Mouse (Mus musculus) WW6 (cell line): ENCODE data around the gene 1700021F07Rik.

Source experiments
- DNase-seq: peaks from one replicate; pipeline ENCODE4 v3.0.0-alpha.2; 2013; ENCODE audit warnings: low read depth, low spot score

The 1700021F07Rik gene

DNA sequence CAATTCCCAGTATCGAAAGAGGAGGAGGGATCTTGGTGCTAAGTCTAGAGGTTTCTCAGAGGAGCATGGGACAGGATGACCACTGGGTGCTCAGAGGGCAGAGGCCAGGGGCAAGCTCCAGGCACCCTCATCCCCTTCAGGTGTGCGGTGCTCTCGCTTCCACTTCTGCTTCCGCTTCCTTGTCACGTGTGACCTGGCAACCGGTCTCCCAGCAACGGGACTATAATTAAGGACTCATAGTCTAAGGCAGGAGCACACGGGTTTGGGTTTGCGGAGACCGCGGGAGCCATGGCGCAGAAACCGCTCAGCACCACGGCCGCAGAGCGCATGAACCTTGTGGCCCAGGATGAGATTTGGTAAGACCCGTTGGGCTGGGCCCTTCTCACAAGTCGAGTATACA lies at the start of gene 1700021F07Rik:
Gene 1700021F07Rik, plus strand, starts transcription at position 211 of the 400 bp plus-strand sequence.
- DNase-seq, result no peak

DNA sequence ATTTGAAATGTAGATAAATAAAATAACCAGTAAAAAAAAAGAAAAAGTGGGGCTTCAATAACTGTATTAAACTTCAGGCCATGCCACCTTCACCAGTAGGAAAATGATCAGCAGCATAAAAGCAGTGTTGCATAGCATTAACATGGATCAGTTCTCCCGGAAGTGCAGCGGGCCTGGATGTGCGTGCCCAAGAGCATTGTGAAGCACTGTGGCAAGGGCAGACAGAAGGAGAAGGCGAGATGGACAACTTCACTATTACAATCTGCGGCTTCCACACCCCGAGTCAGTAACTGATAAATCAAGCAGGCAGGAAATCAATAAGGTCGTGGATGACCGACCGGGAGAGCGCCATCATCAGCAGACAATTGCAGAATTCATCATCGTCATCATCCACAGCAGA lies 49.2 kb upstream of the 1700021F07Rik start:
- DNase-seq, result no peak

DNA sequence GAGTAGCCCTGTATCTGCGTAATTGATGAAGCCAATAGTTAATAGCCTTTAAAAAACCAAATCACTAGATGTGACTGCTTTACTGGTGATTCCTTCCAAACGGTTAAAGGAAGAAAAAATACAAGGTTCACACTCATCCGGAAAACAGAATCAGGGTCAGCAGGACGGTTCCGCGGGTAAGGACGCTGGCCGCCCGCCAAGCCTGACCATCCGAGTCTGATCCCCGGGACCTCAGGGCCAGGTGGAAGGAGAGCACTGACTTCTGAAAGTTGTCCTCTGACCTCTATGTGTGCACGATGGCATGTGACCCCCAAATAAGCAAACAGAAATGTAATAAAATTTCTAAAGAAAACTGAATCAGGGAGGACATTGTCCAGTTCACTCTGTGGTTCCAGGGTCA lies 43.3 kb upstream of the 1700021F07Rik start:
- DNase-seq, result no peak

DNA sequence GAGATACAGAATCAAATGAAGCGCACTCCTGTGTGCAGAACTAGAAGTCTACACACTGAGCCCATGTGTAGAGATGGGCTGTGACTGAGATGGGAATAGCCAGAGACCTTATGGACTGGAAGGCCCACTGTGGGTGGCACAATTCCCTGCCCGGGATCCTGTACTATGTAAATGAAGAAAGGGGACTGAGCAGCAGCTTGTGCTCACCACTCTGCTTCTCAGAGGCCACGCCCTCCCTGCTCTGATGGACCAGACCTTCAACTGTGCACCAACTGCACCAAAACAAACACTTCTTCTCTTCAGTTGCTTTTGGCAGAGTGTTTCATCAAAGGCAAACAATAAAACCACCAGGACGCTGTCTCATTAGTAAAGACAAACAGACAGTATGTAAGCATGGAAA lies 37.9 kb upstream of the 1700021F07Rik start:
- DNase-seq, result no peak

DNA sequence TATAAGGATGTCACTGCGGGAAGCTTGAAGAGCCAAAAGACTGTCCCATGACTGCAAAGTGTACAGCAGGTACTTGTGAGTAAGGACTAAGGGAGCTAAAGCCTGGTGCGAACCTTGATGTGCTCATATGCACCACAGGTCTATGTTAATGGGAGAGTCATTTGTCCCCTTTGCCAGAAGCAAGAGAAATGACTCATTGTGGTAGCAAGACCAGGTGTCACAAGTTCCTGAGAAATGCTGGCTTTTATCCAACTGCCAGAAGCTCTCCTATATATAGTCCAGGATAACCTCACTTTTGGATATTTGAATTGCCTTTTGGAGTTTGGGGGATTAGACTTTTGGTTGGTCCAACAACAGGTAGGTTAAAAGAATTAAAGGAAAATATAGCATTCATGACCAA lies 22.8 kb upstream of the 1700021F07Rik start:
- no peak for DNase-seq

DNA sequence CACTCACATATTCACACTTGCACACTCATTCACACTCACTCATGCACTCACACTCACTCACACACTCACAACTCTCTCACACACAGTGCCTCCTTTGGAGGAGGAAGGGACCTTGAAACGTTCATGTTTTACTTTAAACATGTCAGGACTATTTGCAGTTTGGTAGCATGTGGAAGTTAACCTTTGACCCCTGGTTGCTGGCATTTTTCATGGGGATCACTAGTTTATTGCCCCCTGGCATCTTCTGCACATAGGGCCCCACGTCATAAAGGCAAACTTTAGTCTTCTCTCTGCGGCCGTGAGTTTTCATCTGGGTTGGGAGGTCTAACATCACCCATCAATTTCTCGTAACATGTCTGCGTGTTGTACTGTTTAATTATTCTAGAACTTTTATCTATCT lies 8.4 kb upstream of the 1700021F07Rik start:
- no peak for DNase-seq

DNA sequence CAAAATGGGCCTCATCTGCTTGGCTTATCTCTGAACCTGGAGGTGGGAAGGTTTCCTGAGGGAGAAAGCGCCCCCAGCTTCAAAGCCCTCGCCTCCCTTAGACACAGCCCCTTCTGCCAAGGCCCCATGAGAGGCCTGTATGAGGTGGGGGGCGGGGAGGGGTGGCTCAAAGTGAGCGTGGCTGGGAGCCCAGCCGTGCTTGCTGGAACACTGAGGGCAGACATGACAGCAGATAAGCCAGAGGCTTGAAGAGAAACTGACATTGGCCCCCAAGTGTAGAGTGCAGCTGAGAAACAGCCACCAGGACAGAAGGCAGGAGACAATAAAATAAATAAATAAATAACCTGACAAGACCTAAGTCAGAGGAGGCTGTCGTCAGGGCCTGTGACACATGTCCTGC lies 7.2 kb upstream of the 1700021F07Rik start:
- no peak for DNase-seq

DNA sequence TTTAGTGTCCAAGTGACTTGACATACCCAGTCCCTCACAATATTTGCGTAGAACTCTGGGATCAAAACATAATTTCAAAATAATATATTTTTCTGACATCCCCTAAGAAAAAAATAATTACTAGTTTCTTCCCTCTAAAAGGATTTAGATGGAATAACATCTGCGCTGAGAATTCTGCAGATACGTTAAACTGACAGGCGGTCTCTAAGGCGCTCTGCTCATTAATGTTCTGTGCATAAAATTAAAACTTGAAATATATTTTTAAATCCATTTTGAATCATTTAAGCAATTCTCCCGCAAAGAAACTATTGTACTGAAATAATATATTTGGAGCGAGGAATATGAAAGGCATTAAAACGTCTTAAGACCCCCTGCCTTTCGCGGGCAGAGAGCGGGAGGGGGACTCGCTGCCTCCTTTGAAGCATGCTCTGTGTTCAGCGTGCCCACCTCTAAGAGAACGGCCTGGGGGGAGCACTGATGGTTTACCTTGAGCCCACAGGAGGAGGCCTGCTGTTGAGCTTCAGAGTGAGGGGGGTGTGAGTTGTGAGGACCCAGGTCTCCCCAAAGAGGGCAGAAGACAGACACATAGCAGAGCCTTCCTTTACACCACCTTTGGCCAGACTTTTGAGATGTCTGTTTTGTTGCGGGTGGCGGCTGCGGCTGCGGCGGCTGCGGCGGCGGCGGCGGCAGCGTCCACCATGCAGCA lies 6.1 kb upstream of the 1700021F07Rik start:
- no peak for DNase-seq

DNA sequence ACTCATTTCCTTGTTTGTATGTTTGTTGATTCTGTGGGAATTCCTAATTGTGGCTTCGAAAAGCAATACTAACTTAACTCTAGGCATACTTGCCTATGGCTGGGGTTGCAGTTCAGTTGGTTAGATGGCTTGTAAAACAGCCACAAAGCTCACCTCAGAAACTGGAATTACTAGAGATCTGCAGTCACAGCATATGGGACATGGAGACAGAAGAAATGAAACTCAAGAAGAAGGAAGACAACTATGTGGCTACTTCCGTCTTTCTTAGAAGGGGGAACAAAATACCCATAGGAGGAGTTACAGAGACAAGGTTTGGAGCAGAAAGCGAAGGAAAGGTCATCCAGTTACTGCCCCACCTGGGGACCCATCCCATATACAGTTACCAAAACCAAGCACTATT lies 6.1 kb downstream of the 1700021F07Rik start:
- no peak for DNase-seq

DNA sequence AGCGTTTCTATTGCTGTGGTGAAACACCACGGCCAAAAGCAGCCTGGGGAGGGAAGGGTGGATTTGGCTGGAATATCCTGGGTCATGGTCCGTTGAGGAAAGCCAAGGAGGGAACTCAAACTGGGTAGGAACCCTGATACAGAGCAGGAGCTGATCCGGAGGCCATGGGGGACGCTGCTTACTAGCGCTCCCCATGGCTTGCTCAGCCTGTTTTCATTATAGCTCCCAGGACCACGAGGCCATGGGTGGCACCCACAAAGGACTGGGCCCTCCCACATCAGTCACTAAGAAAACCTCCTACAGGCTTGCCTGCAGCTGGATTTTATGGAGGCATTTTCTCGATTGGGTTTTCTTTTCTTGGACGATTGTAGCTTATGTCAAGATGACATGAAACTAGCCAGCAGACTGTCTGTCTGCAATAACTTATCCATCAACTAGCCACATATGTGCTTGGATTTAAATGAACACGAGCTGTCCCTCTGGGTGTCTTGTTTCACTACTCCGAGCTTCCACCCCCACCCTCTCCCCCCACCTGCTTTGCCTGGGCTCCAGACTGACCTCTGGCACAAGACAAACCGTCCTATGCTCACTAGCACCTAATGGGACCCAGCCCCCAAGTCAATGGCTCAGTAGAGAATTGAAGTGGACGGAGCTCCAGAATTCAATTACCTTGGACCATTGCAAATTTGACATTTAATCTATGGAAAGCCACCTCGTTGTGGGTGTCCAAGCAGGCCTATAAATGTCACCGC lies 10.5 kb downstream of the 1700021F07Rik start:
- DNase-seq, result no peak

DNA sequence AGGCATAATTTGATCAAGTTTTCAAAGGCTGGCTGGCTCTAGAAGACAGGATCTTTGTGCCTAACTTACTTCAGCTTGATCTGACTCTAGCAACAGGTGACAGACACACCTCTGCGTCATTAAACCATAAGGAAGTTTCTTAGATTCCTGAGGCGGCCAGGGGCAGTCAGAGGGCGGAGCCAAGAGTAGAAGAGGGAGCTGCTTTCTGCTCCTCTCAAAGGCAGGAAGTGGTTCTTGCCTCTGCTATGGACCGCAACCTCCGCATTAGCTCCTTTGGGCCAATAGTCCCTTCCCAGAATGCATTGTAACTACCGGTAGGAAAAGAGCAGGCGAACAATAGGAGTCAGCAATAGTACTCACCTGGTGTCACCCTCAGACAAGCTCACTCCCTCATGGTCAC lies 12.2 kb downstream of the 1700021F07Rik start:
- DNase-seq, result no peak

DNA sequence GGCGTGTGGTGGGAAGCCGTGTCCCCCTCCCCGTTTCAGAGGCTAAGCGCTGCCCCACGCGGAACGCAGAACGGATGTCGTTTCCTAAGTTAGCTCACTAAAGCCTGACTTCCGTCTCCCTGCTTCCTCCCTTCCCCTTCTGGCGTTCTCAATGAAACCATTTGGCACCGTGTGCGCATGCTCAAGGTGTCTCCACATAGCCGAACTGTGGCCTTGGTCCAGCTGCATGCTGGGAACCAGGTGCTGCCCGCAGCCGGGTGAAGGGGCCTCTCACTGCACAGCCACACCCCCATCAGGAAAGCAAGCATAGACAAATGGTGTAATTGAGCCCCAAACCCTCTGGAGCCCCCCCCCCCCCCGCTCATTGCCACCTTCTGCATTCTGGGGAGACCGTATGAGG lies 13.0 kb downstream of the 1700021F07Rik start:
- no peak for DNase-seq

DNA sequence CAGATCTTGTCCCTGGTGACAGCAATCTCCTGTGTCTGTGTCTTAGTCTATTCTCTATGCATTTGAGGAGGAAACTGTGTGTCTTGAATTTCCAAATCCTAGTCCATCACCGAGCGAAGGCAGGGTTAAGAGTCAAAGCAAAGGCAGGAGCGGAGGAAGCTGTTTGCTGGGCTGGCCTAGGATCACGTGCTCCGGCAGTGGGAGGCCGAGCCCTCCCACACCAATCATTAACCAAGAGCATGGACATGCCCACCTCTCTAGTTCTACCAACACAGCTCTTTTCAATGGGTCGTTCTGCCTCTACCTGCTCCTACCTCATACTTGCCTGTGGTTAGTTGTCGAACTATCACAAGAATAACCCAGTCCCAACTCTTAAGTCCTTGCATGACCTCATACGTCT lies 13.5 kb downstream of the 1700021F07Rik start:
- no peak for DNase-seq

DNA sequence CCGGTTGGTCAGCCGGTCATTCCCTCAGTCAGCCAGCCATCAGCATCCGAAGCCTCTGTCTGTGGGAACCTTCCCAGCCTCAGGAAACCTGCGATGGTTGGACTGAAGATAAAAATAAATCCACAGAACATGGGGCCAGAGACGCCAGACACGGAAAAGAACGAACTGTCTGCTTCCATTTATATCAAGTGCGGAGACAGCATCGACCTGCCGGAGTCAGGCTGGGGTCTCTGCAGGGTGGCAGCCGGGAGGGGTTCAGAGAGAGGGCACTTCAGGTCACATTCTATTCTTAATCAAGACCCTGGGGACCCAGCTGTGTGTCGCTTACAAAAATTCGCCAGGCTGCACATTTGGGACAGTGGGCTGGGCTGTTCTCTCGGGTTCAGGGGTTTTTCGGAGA lies 17.4 kb downstream of the 1700021F07Rik start:
- DNase-seq, result no peak

DNA sequence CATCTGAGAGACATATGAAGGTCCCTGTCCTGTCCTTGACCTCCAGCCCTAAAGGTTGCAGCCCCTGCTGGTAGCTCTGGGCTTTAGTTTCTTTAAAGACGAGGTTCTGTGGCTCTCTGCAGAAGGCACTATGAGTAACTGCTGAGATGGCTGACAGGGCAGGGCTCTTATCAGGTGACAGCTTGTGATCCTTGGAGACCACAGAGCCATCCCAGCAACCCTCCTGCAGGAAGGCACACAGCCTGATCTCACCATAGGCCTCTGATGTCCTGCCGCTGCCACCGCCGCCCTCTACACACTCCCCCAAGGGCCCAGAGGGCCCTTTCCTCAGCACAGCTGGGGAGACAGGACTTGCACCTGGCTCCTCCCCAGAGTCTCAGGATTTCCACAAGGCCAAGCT lies 19.4 kb downstream of the 1700021F07Rik start:
- DNase-seq, result no peak

DNA sequence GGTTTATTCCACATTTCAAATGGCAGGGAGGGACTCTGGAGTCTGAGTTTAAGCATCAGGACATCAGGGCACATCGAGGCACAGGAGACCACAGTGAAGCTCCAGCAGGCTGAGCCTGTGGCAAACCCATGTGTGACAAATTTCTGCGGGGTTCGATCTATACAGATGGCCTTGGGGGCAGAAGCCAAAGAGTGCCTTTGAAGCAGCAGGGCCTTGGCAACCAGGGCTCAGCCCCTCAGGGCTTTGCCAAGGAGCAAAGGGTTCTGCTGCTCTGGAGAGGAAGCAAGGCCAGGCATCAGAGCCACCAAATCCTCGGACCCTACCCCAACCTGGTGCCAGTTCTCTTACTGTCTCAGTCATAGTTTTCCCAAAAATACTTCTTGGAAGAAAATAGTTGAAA lies 20.3 kb downstream of the 1700021F07Rik start:
- DNase-seq, result no peak

DNA sequence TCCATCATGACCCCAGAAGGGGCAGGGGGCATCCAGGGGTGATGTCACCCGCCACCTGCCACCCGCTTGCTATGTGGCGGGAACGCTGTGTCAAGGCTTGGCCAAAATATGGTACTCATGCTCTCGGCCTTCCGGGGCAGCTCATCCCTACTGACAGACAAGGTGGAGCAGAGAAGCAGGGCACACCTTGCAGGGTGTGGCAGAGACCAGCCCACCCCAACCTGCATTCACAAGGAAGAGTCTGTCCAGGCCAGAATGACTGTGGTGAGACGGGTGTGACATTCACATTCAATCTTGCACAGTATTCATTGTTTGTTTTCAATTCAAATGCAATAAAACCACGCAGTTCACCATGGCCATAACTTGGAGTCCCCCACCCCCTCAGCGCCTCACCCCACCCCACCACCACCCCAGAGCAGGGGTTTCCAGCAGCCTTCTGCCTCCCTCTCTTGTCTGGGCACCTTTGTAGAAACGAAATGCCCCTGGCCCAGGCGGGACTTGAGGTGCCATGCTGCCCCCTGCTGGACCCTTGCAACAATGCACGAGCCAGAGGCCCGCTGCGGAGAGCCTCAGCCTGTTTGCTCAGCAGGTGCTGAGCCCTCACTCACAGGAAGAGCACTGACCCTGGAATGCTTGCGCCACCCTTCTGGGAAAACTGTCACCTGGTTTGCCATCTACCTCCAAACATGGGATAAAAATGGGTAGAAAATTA lies 23.8 kb downstream of the 1700021F07Rik start:
- no peak for DNase-seq

DNA sequence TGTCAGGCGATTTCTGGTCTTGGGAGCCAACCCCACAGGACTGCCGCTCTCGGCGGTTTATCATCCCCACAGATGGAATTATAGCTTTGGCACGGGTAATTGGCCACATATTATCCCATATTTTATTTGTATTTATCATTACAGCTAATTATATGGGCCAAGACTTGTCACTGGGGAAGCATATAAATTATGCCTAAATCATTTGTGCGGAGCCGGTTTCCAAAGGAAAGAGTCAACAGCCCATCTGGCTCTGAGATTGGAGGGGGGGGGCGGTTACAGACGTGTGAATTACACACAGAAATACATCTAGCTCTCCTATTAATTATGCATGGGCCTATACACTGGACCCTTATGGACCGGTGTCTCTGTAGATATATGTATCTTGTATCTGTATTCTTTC lies 26.9 kb downstream of the 1700021F07Rik start:
- no peak for DNase-seq

DNA sequence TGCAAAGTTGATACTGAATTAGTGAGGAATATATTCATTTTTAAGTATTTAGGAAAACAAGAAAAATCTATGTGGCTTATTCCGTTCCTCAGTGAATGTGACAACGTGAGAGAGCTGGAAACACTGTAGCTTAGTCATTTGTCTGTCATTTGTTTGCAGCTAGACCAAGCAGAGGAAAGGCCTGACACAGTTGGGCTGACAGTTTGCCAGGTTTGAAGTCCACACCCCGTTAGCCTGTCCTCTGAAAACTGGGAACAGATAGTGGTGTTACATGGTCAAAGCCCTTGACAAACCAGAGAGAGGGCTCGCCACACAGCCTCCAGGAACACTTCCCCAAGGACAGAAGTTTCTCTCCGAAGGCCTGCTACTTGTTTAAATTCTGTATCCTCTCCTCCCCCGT lies 28.3 kb downstream of the 1700021F07Rik start:
- no peak for DNase-seq

DNA sequence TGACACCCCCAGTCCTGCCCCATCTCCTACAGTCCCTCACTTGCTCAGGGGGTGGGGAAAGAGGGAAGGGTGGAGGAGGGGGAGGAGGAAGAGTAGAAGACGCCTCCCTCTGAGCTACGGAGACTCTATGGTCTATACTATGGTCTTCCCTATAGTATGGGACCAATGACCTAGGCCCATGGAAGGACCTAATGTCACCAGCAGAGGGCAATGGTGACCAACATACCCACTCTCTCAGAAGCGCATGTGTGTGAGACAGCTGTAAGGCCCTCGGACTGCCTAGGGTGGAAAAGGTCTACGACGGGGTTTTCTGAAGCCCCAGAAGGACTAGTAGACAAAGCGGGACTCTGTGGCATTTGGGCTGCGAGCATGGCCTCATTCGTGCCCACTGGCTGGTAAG lies 31.5 kb downstream of the 1700021F07Rik start:
- DNase-seq, result no peak

DNA sequence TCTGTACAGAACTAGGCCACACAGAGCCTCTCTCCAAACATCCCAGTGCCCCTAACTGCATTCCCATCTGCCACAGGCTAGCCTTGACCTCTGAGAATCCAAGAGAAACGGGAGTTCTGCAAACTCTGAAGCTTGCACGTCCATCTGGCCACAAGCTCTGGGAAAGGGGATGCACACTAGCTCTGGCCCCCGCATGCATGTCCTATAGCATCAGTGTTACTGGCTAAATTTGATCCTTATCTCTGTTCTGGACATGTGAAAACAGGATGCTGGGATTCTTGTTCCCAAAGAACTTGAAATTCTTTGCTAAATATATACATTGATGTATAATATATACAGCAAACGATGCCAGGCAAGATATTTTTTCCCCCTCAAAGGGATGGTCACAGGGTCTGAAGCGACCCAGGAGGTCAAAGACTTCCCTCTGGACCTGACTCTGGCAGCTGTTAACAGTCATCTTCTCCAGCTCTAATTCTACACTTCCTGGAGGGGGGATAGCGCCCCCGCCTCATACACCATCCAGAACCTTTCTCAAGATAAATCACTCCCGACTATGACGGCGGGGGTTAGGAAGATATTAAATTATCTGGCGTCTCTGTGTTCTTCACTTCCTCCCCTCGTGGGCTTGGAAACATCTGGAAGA lies 36.5 kb downstream of the 1700021F07Rik start:
- no peak for DNase-seq

DNA sequence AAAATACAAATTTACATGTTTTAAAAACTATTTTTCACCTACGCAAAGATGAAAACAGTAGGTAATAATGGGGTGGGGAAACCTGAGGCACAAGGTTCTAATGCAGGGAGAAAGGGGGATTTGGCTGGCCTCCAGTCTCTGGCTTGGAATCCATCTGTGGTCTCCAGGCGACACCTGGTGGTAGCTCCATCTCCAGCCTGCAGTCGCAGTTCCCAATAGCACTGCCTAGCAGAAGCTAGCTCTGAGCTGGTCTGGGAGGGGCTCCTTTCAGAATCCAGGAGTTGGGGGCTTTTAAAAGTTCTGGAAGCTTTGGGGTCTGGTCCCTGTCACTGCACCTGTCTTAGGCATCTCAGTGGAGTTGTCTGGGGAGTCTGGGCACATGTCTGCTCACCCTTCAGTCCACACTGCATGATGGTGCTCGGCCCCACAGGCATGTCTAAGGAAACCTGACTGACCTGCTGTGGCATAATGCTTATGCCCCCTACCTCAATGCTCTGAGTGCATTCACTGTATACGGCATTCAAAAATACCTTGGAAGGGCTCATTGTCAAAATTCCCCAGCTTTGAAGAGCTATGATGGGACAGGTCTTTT lies 39.6 kb downstream of the 1700021F07Rik start:
- no peak for DNase-seq
